Mouse (Mus musculus) bone marrow, adult 2 months (tissue): ENCODE measurements around the gene Syt13. TPM values are rescaled to one million over a fixed set of nuclear protein-coding genes. Genes with fewer than 3 reads are reported as not detected.

ENCODE experiments used
- H3K27ac ChIP-seq: fragments of 200-500 bp; 2 replicates; pipeline ENCODE4 v1.5.1; 2012; ENCODE audit warnings: low read depth, mild to moderate bottlenecking, control low read depth, inconsistent platforms, low read length; ENCODE audit not compliant: control insufficient read depth, poor library complexity, insufficient read depth
- H3K4me1 ChIP-seq: fragments of 200-500 bp; 2 replicates; pipeline ENCODE4 v1.6.1; 2011; ENCODE audit warnings: low read length; ENCODE audit not compliant: control insufficient read depth, insufficient read depth
- H3K4me3 ChIP-seq: fragments of 200-500 bp; replicated peaks from 2 replicates; pipeline ENCODE3; 2011; ENCODE audit warnings: mild to moderate bottlenecking, low read depth, low read length, control low read depth; ENCODE audit not compliant: control insufficient read depth
- CTCF ChIP-seq: fragments of 200-500 bp; IDR thresholded peaks from 2 replicates; pipeline ENCODE4 v1.5.1; 2011; ENCODE audit warnings: low read length, control low read depth; ENCODE audit not compliant: control insufficient read depth, insufficient read depth
- POLR2A ChIP-seq: fragments of 200-500 bp; IDR thresholded peaks from 2 replicates; pipeline ENCODE4 v1.6.1; 2011; ENCODE audit warnings: low read depth, mild to moderate bottlenecking, control low read depth, low read length, borderline replicate concordance; ENCODE audit not compliant: control insufficient read depth
- WGBS: fragments of 180-500 bp; shearing (Covaris S2); methylation state at CpG from one replicate; pipeline ENCODE4 v1.1.7; 2018; 5-methylcytosine and 5-hydroxymethylcytosine counted together
- polyA plus RNA-seq: library from polyadenylated mRNA; stranded (reverse); fragments of >200 nt; gene quantifications from 2 replicates; pipeline ENCODE4 v1.2.4, GENCODE M21; 2011; ENCODE audit warnings: low replicate concordance; ENCODE audit not compliant: missing spikeins, insufficient read depth, insufficient read length

Gene Syt13
- polyA plus RNA-seq, 1 experiment, result not detected

- H3K4me1 ChIP-seq, result peaks cover 2% of the 10 kb centered on the region; the same call in 1 of the 2 replicates
- TF ChIP-seq POLR2A (no peak), CTCF (no peak)
- 80% methylated on average over 8 of the region's 8 CpGs for WGBS
- no peak overlapping the region for H3K27ac ChIP-seq
- H3K4me3 ChIP-seq, result no peak overlapping the region
Observed at GRCm38 (mm10) chr2:92966257-92966656, 51.4 kb downstream of the Syt13 start.

GRCm38 (mm10) chr2:92967032-92967838 is 52.3 kb downstream of the Syt13 start:
- TF ChIP-seq CTCF, result no peak
- 73% methylated on average over 10 of the region's 10 CpGs for whole genome bisulfite sequencing

GRCm38 (mm10) chr2:92967839-92968166 is 52.9 kb downstream of the Syt13 start:
- Histone ChIP-seq H3K4me1 (peaks cover 2% of the 10 kb centered on the region; the same call in 1 of the 2 replicates), H3K27ac (no peak overlapping the region), H3K4me3 (no peak overlapping the region)
- 83% methylated on average over 4 of the region's 4 CpGs for WGBS
- TF ChIP-seq POLR2A, result no peak
- TF ChIP-seq CTCF, result no peak

More at GRCm38 (mm10) chr2:92967032-92967838, 52.3 kb downstream of the Syt13 start:
- Histone ChIP-seq H3K4me3 (no peak overlapping the region), H3K27ac (no peak overlapping the region), H3K4me1 (peaks cover 2% of the 10 kb centered on the region; the same call in 1 of the 2 replicates)

- Histone ChIP-seq H3K27ac (no peak overlapping the region), H3K4me3 (no peak overlapping the region), H3K4me1 (peaks cover 2% of the 10 kb centered on the region; the same call in 1 of the 2 replicates)
- 25% methylated on average over 9 of the region's 9 CpGs for WGBS
- TF ChIP-seq CTCF (no peak), POLR2A (no peak)
Observed at GRCm38 (mm10) chr2:92971069-92971468, 56.2 kb downstream of the Syt13 start.

- Histone ChIP-seq H3K4me1 (peaks cover 2% of the 10 kb centered on the region; the same call in 1 of the 2 replicates), H3K27ac (no peak overlapping the region), H3K4me3 (no peak overlapping the region)
- TF ChIP-seq CTCF, result no peak
- 58% methylated on average over 8 of the region's 8 CpGs for WGBS
Observed at GRCm38 (mm10) chr2:92971536-92971935, 56.6 kb downstream of the Syt13 start.

- 91% methylated on average over 17 of the region's 17 CpGs for WGBS
- no peak for TF ChIP-seq POLR2A
- TF ChIP-seq CTCF, result no peak
- H3K27ac ChIP-seq, result no peak overlapping the region
- peaks cover 2% of the 10 kb centered on the region; the same call in 1 of the 2 replicates for H3K4me1 ChIP-seq
- H3K4me3 ChIP-seq, result no peak overlapping the region
Observed at GRCm38 (mm10) chr2:92972071-92972470, 57.2 kb downstream of the Syt13 start.

- Histone ChIP-seq H3K27ac (no peak overlapping the region), H3K4me1 (peaks cover 2% of the 10 kb centered on the region; the same call in 1 of the 2 replicates), H3K4me3 (no peak overlapping the region)
- 94% methylated on average over 20 of the region's 20 CpGs for WGBS
- no peak for TF ChIP-seq CTCF
- TF ChIP-seq POLR2A, result no peak
Observed at GRCm38 (mm10) chr2:92973646-92974045, 58.7 kb downstream of the Syt13 start.

- 84% methylated on average over 14 of the region's 14 CpGs for WGBS
- no peak overlapping the region for H3K4me3 ChIP-seq
- H3K4me1 ChIP-seq, result peaks cover 2% of the 10 kb centered on the region; the same call in 1 of the 2 replicates
- H3K27ac ChIP-seq, result no peak overlapping the region
- no peak for TF ChIP-seq POLR2A
- no peak for TF ChIP-seq CTCF
Observed at GRCm38 (mm10) chr2:92975031-92975790, 60.3 kb downstream of the Syt13 start.
